Mouse (Mus musculus) left cerebral cortex, postnatal 10 days (tissue): ENCODE data around the gene Olfr91. TPM values are rescaled to one million over a fixed set of nuclear protein-coding genes. Genes with fewer than 3 reads are reported as not detected.

Source experiments
- DNase-seq, 2 experiments: peaks; one replicate each; pipeline ENCODE4 v3.0.0; 2021 to 2022; ENCODE audit warnings: low spot score in 2 of 2, mixed read lengths in 1 of 2; ENCODE audit errors: extremely low spot score in 1 of 2
- intact Hi-C: fragments of 180-260 bp; cut with DNase I; formaldehyde crosslinking; loops from one replicate; pipeline ENCODE4 v1.15.1; 2025
- total RNA-seq, 2 experiments: library from RNA; stranded (reverse); gene quantifications; 2 replicates each; pipeline ENCODE4 v1.2.3; 2021

The Olfr91 gene
- total RNA-seq, 2 experiments from 2014 or later = not detected

GRCm38 (mm10) chr17:37063686-37064495, 34.2 kb downstream of the Olfr91 start:
- peak in 1 of 2 experiments; percentile 57 for DNase-seq
- intact Hi-C loops = no loop called here

GRCm38 (mm10) chr17:37063063-37063462, 35.0 kb downstream of the Olfr91 start:
- DNase-seq = no peak
- intact Hi-C loops = no loop called here

DNA sequence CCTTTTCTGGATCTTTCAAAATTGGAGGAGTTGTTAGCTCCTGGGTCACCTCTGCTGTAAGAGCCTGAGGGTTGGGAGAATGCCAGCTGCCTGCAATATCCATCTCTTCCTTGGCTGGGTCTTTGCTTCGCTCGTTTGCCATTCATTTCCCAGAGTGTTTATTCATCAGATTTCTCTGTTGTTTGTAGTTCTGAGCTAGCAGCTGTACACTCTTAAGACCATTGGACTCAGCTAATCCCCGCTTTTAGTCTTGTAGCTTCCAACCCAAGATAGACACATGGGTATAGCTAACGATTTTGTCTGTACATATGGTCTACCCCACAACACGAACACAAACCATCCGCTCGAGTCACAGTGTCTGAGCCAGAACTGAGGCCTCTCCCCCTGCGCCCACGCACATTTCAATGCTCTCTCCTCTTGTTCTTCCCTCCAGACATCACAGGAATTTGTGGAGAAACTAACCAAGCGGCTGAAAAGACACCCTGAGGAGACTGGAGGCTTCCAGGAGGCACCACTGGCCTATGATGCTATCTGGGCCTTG, 35.9 kb downstream of the Olfr91 start:
- no peak for DNase-seq
- intact Hi-C loops = no loop called here

DNA sequence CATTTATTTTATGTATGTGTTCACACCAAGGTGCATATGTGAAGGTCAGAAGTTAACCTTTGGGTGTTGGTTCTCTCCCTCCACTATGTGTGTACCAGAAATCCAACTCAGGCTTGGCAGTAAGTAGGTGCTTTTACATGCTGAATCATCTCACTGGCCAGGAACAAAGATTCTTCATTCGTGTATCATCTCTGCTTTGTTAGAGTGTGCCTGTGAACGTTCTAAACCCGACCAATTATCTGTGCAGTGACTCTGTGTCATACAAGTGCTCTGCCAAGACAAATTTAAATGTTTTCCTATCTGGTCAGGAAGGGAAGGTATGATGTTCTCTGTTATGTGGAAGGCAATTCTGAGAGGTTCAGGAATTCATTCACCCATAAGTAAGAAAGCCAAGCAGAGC, 36.6 kb downstream of the Olfr91 start:
- intact Hi-C loops = no loop called here
- no peak for DNase-seq

- DNase-seq = no peak
- intact Hi-C loops = no loop called here
Observed at GRCm38 (mm10) chr17:37056957-37057356, 41.1 kb downstream of the Olfr91 start.

DNA sequence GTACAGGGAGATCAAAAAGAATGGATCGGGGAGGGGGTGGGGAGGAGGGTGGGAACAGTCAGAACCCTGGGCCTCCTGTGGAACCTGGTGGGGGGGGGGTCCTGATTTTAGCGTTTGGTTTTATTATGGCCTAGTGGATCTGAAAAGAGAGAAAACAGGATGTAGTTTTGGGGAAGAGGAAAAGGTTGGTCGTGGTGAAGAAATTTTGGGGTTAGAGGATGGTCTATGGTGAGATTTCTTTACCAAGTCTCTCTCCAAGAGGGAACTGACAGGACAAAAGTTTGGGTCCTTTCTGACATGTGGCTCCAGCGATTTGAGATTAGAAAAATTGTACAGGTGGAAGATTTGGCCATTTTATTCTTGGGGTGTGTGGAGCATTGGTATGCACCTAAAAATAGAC, 46.3 kb downstream of the Olfr91 start:
- intact Hi-C loops = no loop called here
- DNase-seq = no peak

- peak in 1 of 2 experiments; percentile 67 for DNase-seq
- intact Hi-C loops = no loop called here
Observed at GRCm38 (mm10) chr17:37050876-37051275, 47.2 kb downstream of the Olfr91 start.

DNA sequence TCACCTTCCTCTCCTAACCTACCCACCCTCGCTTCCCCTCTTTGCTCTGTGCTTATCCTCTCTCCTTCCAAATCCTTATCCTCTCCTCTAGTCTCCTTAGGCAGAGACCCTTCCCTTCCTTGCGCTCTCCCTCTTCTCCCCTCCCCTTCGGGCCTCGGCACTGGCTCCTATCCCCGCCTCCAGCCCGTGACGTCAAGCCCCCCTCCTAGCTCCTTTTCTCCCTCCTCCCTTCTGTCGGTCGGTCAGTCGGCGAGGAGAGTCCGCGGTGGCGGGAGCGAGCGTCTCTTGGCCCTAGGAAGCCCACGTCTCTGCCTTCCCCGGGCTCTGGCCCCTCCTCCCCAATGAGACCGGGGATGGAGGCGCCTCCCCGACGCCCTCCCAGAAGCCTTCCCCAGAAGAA, 47.7 kb downstream of the Olfr91 start:
- peak; percentile 92 for DNase-seq
- intact Hi-C loops = no loop called here

GRCm38 (mm10) chr17:37049570-37050310, 48.3 kb downstream of the Olfr91 start:
- intact Hi-C loops = loop anchor here (5.0 kb wide), 2 partner anchors 47 to 132 kb away; partner anchors contain the start of gene Zfp57
- DNase-seq = peak in 1 of 2 experiments; percentile 84

- DNase-seq = peak in 1 of 2 experiments; percentile 39
- intact Hi-C loops = loop anchor here (5.0 kb wide), 2 partner anchors 46 to 131 kb away; partner anchors contain the start of gene Zfp57
Observed at GRCm38 (mm10) chr17:37048383-37048782, 49.7 kb downstream of the Olfr91 start.

DNA sequence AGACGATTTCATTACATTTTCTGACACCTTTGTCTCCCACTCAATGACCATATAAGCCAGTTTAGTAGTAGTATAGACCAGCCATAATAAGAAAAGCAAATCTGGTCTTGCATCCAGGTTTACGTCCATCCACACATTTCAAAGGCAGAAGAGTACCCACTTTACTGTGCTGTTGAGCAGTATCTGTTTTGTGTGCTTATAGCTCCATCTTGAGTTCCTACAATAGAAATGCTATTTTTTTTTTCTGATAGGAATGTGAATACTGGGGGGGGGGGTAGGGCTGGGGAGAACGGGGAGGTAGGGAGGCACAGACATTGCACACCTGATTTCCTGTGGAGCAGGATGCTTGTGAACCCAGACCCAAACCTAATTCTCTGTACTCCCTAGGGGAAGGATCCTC, 50.1 kb downstream of the Olfr91 start:
- intact Hi-C loops = loop anchor here (2.0 to 5.0 kb wide), 3 partner anchors 46 to 131 kb away; partner anchors contain the start of genes Ppp1r11 and Zfp57
- no peak for DNase-seq

DNA sequence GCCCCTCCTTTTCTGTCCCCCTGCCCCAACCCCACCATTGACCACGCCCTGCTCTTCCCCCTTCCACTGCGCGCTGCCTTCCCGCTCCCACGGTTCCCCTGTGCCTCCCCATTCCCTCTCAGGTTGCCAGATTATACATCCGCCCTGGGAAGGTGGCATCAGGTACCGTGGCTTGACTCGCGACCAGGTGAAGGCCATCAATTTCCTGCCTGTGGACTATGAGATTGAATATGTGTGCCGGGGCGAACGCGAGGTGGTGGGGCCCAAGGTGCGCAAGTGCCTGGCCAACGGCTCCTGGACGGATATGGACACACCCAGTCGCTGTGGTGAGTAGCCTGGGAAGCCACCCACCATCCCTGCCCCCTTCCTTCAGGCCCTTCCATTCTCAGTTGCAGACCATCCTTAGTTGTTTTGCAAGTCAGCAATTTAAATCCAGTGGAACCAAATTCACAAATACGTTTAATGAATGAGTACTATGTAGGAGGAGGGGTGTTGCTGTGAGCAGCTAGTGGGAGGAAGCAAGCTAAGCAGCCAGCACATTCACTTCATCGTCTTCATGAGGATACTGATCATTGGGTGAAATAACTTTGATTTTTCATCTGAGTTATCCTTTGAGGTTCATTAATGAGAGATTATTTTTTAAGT, 50.6 kb downstream of the Olfr91 start:
- DNase-seq = peak in 1 of 2 experiments; percentile 52
- intact Hi-C loops = loop anchor here (2.0 to 5.0 kb wide), 3 partner anchors 45 to 130 kb away; partner anchors contain the start of genes Ppp1r11 and Zfp57

- DNase-seq = peak in 1 of 2 experiments; percentile 82
- intact Hi-C loops = loop anchor here (2.0 to 5.0 kb wide), 3 partner anchors 44 to 129 kb away; partner anchors contain the start of genes Ppp1r11 and Zfp57
Observed at GRCm38 (mm10) chr17:37046312-37047112, 51.6 kb downstream of the Olfr91 start.

- intact Hi-C loops = loop anchor here (2.0 to 5.0 kb wide), 3 partner anchors 43 to 128 kb away; partner anchors contain the start of genes Ppp1r11 and Zfp57
- DNase-seq = peak; percentile 66 to 92
Observed at GRCm38 (mm10) chr17:37045611-37046311, 52.3 kb downstream of the Olfr91 start, which contains the start of gene Gabbr1. Gene Gabbr1 (plus strand): TSS chr17:37045966.

- no peak for DNase-seq
- intact Hi-C loops = loop anchor here (5.0 kb wide), 2 partner anchors 42 to 127 kb away; partner anchors contain the start of gene Zfp57
Observed at GRCm38 (mm10) chr17:37044651-37045244, 53.3 kb downstream of the Olfr91 start.
